Mouse (Mus musculus) kidney, postnatal 25 days (tissue): ENCODE results near the gene Gm28308.

ENCODE experiments used
- DNase-seq, 2 experiments: peaks; one replicate each; pipeline ENCODE4 v3.0.0; 2021; ENCODE audit warnings: mixed read lengths in 2 of 2

Gene Gm28308

DNA sequence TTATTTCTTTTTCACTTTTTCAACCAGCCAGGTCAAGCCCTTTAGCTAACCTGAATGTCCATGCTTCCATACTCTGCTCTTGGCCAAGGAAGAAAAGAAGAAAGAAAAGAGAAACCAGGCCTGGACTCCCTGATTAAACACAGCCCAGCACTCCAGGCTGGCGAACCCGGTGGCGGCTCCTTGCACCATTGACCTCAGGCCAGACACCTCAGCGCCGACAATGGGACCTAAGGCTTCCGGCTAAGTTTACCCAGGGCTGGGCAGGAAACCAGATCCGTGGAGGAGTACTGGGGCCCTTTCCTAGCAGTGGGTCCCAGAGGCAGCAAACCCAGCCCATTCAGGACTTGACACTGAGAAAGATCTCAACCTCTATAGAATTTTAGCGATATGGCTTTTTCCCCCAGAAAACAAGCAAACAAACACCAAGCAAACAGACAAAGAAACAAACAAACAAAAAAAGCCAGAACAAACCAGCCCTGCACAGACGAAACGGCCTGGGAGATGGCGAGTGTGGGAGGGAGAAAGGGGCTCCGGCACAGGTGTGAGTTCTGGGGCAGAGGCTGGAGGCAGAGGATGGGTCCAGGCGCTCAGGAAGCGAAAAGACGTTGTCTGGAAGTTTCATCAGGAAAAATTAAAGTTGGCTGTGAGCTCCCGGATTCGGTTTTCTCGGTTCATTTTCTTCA is 18.9 kb upstream of the Gm28308 start:
- DNase-seq: peak; percentile 72 to 85

DNA sequence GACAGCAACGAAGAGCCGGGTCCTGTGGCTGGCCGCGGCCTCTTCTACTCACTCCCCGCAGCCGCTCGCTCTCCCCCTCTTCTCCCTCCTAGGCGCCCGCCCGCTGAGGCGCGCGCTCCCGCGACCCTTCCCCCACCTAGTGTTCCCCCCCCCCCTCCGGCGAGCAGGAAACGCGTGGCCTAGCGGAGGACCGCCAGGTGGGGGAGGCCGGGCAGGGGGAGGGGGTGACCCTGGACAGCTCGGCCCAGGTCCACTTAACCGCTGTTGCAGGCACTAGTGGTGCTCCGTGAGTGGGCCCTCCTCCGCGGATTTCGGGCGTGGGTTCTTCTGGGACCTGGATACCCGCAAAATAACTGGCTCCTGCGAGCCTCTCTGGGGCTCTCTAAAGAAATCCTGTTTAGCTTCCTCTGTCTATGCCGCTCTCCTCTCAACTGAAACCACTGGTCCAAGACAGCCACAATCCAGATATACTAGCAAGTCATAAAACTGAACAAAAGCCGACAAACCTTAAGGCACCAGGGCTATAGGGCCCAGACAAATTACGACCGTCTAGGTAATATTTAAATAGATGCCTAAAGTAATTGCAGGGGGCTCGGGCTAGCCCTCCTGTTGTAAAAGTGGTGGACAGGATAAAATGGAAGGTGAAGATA is 17.5 kb upstream of the Gm28308 start, which contains the start of gene Hoxa9:
Hoxa9 (minus strand) TSS at position 574 of the 650 bp plus-strand sequence.
- DNase-seq: peak; percentile 71 to 91

DNA sequence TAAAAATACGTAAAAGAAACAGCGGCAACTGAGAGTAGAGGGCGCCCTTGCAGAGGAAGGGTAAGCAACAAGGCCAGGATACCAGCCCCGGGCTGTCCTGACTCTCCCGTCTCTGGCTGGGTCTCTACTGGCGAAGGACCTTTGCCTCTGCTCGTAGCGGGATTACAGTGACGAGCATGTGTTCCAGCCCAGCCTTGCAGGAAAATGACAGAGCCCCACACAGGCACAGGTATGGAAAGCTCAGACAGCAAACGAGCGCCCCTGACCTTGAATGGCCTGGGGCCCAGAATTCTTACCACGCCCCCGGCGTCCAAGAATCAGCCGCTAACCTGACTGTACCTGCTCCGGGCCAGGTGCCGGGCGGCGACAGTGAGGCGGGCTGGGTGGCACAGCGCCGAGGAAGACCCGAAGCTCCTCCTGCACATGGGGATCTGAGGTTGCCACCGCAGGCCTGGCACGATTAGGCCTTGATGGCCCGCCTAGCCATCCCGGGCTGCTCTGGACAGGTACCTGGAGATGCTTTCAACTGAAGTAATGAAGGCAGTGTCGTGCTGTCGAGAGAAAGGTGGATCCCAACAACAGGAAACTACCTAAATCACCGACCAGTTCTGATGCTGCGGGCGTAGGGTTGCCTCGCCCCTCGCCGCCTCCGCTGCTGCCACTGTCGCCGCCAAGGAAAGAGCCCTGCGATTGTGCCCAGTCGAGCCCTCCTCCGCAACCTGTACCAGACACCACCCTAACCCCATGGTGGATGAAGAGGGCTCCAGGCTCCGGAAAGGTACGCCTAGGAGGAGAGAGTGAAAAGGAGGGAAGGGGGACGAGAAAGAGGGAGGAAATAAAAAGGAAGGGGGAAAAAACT is 16.6 kb upstream of the Gm28308 start:
- DNase-seq: peak; percentile 82 to 93

DNA sequence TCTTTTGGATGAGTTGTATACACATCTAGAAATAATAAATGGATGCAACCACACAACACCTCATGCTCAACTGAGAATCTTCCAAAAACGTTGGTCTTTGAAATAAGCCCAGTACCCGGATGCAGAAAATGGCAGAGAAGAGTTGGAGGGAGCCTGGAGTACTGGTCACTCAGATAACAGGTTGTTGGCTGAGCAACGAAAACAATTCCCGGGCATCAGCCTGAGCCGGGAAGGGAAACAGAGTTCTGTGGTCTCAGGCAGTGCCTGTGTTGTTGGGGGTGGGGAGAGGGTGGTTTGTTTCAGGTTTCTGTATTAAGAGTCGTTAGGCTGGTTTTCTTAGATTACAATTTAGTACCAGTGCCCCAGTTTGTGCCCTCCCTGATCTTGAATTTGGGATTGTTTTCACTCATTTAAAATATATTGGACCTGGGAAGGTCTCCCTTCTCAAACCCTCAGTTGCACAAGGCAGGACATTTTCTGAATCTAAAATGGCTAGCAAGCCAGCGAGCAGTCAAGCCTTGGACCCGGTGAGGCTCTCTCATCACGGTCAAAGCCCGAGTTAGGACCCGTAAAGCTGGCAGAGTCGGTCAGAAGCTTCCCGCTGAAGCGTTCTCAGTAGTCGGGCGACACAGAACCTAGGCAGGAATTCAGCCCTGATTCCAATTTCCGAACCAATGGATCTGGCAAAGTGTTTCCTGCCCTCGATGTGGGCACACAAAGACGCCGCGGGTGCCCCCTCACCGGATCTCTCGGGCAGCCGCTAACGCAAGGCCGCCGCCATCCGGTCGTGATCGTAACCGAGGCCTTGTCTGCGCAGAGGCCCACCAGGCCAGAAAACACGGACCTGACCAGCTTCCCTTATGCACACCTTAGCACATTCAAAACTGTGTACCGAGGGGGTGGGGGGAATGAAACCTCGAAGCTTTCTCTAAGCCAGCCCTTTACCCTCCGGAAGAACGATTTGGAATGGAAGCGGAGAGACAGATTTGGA is 15.6 kb upstream of the Gm28308 start:
- DNase-seq: peak; percentile 73 to 82

DNA sequence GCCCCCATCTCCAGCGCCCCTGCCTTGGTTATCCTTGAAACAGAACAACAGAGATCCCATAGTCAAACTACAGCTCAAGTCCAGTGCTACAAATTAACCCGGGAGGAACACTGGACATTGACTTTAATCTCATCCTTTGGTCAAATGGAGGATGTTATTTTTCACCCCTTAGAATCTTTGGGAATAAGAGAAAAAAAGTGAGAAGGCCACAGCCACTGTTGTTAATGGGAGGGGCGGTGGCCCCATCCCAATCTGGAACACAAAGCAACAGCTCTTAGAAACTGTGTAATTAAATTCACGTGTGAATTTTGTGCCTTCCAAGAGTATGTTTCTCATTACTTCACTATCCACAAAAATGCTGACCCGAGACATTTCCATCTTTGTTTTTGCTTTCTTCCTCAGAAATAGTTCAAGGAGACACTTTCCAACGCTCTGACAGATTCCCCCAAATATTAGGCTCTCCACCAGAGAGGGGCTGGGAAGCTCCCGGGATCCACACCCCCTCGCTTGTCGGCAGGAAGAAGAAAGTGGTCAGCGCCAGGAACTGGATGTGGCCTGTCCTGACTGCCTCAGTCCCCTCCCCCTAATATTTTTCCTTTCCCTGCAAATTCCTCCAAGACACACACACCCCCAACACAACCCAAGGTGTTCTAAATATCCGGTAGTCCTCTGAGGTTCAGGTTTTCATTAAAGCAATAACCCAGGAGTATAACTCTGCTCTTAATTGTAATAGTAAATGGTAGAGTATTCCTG is 14.5 kb upstream of the Gm28308 start:
- peak; percentile 58 to 82 for DNase-seq

DNA sequence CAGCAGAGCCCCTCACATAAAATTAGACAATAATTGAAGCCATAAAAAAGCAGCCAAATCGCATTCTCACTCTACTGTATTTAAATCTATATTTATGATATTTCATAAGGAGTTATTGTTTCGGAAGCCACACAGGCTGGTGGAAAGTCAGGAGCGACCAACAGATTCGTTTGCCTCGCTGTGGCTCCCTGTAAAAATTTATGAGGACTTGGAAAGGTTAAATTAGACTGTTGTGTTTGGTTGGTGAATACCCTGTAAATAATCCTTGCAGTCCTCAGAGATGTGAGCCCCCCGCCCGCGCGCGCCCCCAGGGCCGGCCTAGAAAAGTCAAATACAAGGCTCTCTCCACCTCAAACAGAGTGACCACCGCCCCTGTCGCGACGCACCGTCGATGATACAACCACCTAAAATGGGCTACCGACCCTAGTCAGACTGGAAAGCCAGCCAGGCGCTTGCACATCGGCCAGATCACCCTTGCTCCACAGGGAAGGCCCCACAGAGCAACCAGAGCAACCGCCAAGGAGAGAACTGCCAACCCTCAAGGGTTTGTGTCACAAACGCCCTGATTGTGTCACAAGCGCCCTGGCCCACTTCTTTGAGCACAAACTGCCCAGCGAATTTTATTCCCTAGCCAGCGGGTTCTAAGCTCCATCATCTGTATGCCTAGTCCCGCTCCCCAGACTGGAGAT is 13.6 kb upstream of the Gm28308 start:
- peak; percentile 41 to 80 for DNase-seq

DNA sequence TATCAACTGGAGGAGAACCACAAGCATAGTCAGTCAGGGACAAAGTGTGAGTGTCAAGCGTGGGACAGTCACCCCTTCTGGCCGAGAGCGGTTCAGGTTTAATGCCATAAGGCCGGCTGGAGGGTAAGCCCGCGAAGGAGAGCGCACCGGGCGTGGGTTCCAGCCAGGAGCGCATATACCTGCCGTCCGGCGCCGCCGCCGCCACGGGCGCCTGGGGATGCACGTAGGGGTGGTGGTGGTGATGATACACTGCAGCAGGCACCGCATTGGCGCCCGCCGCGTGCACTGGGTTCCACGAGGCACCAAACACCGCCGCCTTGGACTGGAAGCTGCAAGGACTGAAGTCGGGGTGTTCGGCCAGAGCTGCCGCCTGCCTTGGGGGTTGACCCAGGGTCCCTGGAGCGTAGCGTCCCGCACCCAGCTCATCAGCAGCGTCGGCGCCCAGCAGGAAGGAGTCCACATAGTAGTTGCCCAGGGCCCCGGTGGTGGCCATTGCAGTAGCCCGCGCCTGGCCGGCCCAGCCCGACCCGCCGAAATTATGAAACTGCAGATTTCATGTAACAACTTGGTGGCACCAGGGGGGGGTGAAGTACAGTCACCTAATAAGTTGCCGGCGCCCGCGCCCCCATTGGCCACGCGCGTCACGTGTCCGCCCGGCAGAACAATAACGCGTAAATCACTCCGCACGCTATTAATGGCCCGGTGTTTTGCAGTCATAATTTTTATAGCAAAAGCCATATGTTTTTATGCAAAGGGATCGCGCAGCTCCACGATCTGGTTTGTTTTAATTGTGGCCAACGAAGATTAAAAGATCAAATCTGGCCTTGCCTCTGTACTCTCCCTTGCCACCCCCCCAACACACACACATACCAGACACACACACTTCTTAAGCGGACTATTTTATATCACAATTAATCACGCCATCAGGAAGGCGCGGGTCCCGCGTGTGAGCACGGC is 12.8 kb upstream of the Gm28308 start:
- peak; percentile 95 to 97 for DNase-seq

DNA sequence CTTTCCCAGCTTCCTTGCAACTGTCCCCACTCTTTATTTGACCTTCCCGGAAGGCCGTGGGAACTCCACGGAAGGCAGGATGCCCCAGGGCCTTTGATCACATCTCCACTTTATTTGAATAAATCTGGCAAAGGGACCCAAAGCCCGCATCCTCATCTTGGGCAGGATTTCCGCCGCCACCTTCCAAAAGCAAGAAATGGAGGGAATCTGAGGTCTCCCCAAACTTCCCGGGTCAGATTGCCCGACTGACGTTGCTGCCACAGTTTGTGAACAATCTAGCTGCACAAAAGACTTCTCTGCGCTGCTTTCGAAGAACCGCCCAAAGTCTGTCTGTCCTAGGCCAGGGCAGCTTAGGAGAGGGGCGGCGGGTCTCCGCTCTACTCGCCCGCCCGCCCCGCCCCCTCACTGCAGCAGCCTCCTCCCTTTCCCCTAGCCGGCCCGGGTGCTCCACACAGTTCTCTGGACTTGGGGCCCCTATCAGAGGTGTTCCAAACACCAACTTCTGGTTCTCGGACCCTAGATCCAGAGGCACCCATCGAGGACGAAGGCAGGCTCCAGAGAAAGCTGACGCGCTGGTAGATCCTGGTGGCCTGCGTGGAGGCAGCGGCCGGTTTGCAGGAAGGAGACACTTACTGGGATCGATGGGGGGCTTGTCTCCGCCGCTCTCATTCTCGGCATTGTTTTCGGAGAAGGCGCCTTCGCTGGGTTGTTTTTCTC is 11.9 kb upstream of the Gm28308 start:
- peak; percentile 53 to 75 for DNase-seq

DNA sequence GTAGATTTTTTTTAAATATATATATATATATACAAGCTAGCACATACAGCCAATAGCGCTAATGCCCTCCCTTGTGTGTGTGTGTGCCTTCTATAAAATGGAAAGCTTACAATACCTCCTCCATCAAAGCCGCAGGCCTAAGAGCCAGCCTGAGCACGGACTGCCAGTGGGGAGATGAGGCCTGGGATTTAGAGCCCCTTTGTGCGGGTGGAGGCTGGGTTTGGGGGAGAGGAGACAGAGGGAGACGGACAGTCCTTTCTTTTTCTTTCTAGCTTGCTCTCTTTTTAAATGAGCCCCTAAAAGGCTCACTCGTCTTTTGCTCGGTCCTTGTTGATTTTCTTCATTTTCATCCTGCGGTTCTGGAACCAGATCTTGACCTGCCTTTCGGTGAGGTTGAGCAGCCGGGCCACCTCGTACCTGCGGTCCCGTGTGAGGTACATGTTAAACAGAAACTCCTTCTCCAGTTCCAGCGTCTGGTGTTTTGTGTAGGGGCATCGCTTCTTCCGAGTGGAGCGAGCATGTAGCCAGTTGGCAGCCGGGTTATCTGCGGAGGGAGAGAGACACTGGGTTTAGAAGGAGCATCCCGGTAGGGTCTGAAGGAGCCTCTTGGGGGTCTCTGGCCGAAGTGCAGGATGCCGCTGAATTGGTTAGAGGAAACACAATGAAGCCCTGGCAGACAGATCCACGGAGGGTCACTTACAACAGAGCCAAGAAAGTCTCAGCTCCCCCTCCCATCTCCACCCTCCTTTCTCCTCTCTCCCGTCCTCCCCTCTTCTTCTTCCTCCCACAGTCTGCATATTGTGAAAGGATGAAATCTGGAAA is 11.0 kb upstream of the Gm28308 start:
- DNase-seq: peak; percentile 33 to 39

DNA sequence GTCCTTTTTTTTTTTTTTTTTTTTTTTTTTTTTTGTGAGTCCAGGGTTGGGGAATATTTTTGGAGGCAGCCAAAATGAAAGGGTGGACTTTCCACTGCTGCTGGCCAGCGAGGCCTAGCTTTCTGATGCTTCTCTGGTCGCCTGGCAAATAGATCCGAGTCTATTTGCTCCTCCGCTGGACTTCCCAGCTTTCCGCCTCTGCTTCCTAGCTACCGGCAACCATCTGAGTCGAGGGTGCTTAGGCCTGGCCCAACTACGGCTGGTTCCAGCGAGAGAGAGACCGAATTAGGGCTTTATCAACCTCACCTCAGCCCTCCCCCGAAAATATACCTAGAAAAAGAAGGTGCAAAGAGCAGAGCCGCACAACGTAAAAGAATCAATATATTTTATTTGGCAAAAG is 9.6 kb upstream of the Gm28308 start:
- peak; percentile 34 to 58 for DNase-seq

DNA sequence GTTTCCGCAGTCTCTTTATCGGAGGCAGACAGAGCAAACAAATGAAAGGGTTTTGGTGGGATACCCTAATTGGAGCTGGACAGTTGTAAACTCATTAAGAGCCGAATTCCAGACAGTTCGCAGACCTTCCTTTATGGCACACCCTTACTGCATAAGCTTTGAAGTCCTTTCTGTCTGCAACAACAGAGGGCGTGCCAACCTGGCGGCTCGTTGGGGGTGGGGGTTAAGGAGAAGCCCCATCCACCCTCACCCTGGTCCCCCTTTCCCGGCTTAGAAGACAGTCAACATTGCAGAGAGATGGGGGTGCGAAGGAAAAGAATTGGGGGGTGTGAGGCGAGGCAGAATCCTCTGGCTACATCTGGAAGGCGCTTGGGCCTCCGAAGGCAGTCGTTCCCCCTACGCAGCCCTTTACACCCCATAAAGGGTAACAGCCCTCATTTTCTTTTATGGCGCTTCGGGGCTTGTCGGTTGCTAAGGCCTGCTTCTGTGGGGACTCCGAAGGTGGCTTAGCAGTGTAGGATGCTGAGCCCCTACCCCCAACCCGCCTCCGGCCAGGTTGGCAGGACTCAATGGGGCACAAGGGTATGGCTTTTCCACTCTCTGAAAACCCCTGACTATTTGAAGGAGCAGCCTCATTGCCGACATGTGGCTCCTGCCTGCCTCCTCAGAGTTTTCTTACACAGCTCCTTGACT is 9.0 kb upstream of the Gm28308 start:
- peak; percentile 70 to 83 for DNase-seq

DNA sequence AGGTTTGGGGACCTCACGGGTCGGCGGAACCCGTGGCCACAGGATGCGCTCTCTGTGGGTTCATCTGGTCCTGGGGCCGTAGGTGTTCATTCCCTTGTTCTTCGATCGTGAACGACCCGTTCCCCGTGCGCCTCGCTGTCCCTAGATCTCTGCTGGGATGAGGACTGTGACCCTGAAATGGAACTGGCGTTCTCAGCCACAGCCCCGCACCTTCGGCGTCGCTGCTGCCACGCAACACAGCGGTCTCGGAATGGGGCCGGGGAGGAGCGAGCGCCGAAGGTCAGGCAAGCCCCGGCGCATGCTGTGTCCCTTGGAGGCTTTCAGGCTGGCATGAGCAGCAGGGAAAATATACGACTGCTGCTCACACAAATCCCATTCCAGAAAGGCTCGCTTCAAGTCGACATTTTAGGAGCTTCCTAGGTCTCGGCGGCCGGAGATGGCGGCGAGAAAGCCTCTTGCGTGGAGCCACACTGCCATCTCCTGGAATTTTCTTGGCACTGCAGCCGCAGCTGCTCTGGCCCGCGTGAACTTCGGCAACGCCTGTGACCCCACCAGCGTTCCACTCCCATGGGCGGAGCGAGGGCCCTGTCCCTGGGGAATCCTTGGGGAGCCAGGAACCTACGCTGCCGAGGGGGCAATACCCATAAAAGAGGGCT is 8.3 kb upstream of the Gm28308 start, which contains the start of gene Hoxa7:
Hoxa7 (minus strand) TSS at position 518 of the 656 bp plus-strand sequence.
- DNase-seq: peak; percentile 96 to 97

DNA sequence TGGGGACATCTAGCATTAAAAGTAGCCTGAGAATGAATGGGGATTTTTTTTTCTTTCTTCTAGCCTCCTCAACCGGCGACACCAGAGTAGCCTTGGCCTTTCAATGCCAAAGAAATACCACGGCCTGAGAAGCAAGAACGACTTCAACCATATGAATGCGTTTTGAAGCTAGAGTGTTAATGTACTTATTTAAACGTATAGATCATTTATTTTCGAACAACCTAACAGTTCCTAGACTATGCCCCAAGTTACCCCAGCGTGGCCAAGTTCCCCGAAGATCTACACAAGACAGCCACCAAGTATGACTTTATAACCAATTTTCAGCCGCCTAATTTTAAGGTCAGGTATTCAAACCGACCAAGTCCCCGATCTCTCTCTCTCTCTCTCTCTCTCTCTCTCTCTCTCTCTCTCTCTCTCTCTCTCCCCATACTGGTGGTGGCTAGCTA is 7.7 kb upstream of the Gm28308 start:
- no peak for DNase-seq

DNA sequence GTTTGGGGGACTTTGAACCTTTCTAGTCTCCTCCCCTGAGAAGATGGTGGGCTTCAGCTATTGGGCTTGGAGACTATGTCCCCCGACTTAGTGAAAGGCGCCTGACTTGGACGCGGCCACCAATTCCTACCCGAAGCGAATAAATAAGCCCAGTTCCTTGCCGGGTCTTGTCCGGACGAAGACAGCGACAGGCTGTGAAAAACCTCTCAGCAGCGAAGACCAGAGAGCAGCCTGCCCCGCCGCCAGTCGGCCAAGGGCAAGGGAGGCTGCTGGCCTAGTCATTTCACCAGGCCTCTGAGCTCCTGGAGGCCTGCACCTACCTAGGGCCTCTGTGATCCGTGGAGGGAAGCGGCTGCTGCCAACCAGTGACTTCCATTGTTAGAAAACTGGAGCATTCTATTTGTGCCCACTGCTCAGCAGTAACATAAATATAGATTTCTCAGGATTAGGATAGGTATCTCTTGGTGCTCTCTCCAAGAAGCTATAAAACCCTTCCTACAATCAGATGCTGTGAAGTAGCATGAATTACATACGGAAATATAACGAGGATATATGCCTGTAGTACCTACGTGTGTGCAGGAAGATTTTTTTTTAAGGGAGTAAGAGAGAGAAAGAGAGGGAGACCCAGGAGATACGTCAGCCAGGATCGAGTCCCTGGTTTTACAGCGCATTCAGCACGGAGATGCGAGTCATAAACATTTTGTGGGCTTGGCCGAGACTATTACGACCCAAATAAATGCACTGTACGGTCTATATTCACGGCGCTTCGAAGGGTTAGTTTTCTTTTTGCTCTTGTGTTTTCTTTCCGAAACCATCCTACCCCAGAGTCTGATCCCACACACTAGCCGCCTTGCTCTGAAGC is 7.1 kb upstream of the Gm28308 start:
- peak; percentile 61 to 83 for DNase-seq

DNA sequence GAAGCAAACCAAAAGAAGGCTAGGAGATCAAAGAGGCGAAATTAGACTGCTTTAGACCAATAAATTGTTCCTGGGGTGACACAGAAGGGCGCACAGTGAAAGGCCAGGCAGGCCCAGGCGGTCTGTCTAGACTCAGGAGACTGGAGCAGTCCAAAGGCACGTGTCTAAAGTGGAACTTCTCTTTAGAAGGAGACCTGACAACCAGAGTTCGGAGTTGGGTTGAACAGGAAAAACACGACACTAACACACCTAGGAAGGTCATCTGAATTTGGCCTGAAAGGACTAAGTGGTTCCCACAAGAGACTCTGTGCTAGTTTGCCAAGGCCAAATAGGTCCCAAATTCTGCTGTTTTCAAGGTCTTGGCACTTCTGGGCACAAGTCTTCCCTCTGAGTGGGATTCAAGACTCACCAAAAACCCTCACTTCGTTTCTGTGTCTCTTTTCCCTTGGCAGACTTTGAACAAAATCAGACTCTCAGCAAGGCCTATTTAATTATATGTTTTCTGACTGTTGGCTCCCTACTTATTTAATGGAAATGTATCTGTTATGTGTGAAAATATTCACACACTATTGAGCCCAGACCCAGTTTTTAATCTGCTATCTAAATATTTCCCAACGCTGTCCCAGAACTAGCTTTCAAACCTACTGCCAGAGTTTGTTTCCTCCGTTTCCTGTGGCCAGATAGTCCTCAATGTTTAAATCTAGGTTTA is 6.2 kb upstream of the Gm28308 start:
- DNase-seq: peak; percentile 35 to 60
